Mouse (Mus musculus) brain, embryonic 14.5 days (tissue): ENCODE measurements around the gene Krtap8-1.

Source experiments
- CTCF ChIP-seq: fragments of 200-500 bp; IDR thresholded peaks from 2 replicates; pipeline ENCODE4 v1.5.1; 2012; ENCODE audit warnings: inconsistent platforms, mild to moderate bottlenecking, moderate library complexity, borderline replicate concordance; ENCODE audit not compliant: insufficient read depth, insufficient read length; ENCODE audit errors: extremely low read depth
- POLR2A ChIP-seq: fragments of 200-500 bp; IDR thresholded peaks from 2 replicates; pipeline ENCODE4 v1.6.1; 2012; ENCODE audit warnings: mild to moderate bottlenecking, inconsistent platforms, borderline replicate concordance; ENCODE audit not compliant: poor library complexity, insufficient read depth, insufficient read length, severe bottlenecking; ENCODE audit errors: extremely low read depth

DNA sequence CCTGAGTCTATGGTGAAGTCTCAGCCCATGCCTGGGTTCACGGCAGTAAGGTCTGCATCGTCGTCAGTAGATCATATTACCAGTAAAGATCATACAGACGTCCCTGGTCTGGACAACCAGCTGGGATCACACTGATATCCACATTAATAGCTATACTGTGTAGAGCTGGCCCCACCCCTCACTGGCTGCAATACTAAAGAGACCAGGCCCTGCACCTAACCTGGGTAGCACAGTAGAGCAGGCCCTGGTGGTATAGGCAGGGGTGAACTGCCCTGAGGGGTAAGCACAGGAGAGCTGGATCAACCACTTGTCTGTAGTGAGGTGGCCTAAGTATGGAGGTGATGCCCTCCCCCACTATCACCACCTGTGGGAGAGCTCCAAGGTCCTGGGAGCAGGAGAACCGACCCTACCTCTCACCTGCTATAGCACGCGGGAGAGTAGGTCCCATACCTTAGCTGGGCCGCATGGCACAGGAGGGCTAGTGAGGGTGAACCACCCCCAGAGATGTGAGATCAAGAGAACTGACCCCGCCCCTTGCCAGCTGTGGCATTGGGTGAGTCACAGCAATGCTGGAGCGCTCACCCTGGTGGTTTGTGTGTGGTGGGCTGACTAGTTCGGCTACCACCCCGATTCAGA is 10.0 kb downstream of the Krtap8-1 start:
- no peak for TF ChIP-seq POLR2A
- TF ChIP-seq CTCF = no peak
